Mouse (Mus musculus) small intestine, adult 2 months (tissue): ENCODE results near the gene Grik3. TPM values are rescaled to one million over a fixed set of nuclear protein-coding genes. Genes with fewer than 3 reads are reported as not detected.

ENCODE experiments used
- H3K27ac ChIP-seq: fragments of 200-500 bp; 2 replicates; pipeline ENCODE4 v1.5.1; 2012; ENCODE audit warnings: low read depth, low read length, control low read depth, inconsistent platforms; ENCODE audit not compliant: insufficient read depth
- H3K27me3 ChIP-seq: fragments of 200-500 bp; 2 replicates; pipeline ENCODE4 v1.6.1; 2012; ENCODE audit warnings: mild to moderate bottlenecking, moderate library complexity, low read length, inconsistent platforms; ENCODE audit not compliant: control insufficient read depth, insufficient read depth
- H3K36me3 ChIP-seq: fragments of 200-500 bp; 2 replicates; pipeline ENCODE4 v1.6.1; 2012; ENCODE audit warnings: mild to moderate bottlenecking, low read length, control low read depth, inconsistent platforms; ENCODE audit not compliant: control insufficient read depth, insufficient read depth
- H3K4me1 ChIP-seq: fragments of 200-500 bp; 2 replicates; pipeline ENCODE4 v1.6.1; 2012; ENCODE audit warnings: low read length, inconsistent platforms, mixed read lengths; ENCODE audit not compliant: control insufficient read depth, insufficient read depth, insufficient read length
- H3K4me3 ChIP-seq: fragments of 200-500 bp; 2 replicates; pipeline ENCODE4 v1.5.1; 2012; ENCODE audit warnings: low read depth, mild to moderate bottlenecking, control low read depth, inconsistent platforms, low read length, moderate library complexity
- CTCF ChIP-seq: fragments of 200-500 bp; IDR thresholded peaks from 2 replicates; pipeline ENCODE4 v1.5.1; 2012; ENCODE audit warnings: low read depth, mild to moderate bottlenecking, control low read depth, inconsistent platforms, low read length, moderate library complexity, mixed read lengths; ENCODE audit not compliant: insufficient replicate concordance, insufficient read length; ENCODE audit errors: extremely low read depth
- POLR2A ChIP-seq: fragments of 200-500 bp; IDR thresholded peaks from 2 replicates; pipeline ENCODE4 v1.6.1; 2012; ENCODE audit warnings: low read depth, mild to moderate bottlenecking, control low read depth, inconsistent platforms, low read length, moderate library complexity
- WGBS: fragments of 180-500 bp; shearing (Covaris S2); methylation state at CpG from one replicate; pipeline ENCODE4 v1.1.7; 2018; 5-methylcytosine and 5-hydroxymethylcytosine counted together
- polyA plus RNA-seq: library from polyadenylated mRNA; depleted of rRNA; stranded (reverse); fragments of >200 nt; gene quantifications from 2 replicates; pipeline ENCODE4 v1.2.3, GENCODE M21; 2012

The Grik3 gene
- polyA plus RNA-seq, 1 experiment: 0.18 TPM

GRCm38 (mm10) chr4:125565711-125566439, 75.4 kb downstream of the Grik3 start:
- no peaks in the 10 kb centered on the region for H3K4me1 ChIP-seq
- no peak overlapping the region for H3K4me3 ChIP-seq
- 46% methylated on average over 8 of the region's 8 CpGs for WGBS
- TF ChIP-seq CTCF (no peak), POLR2A (no peak)
- H3K27me3 ChIP-seq: no peaks in the 10 kb centered on the region
- H3K27ac ChIP-seq: no peak overlapping the region
- H3K36me3 ChIP-seq: no peaks in the 10 kb centered on the region

- Histone ChIP-seq H3K27ac (no peak overlapping the region), H3K27me3 (no peaks in the 10 kb centered on the region), H3K4me3 (no peak overlapping the region), H3K4me1 (no peaks in the 10 kb centered on the region), H3K36me3 (no peaks in the 10 kb centered on the region)
- WGBS: 82% methylated on average over 6 of the region's 6 CpGs
- TF ChIP-seq POLR2A (no peak), CTCF (no peak)
These were observed 77.7 kb downstream of the Grik3 start for GRCm38 (mm10) chr4:125568210-125568609.

GRCm38 (mm10) chr4:125571651-125572311, 81.3 kb downstream of the Grik3 start:
- Histone ChIP-seq H3K4me1 (no peaks in the 10 kb centered on the region), H3K27me3 (no peaks in the 10 kb centered on the region), H3K27ac (no peak overlapping the region), H3K4me3 (no peak overlapping the region), H3K36me3 (no peaks in the 10 kb centered on the region)
- 29% methylated on average over 12 of the region's 12 CpGs for WGBS
- TF ChIP-seq POLR2A (no peak), CTCF (no peak)

- H3K27me3 ChIP-seq: no peaks in the 10 kb centered on the region
- no peak overlapping the region for H3K27ac ChIP-seq
- no peaks in the 10 kb centered on the region for H3K36me3 ChIP-seq
- TF ChIP-seq CTCF: no peak
- no peak for TF ChIP-seq POLR2A
- WGBS: 9% methylated on average over 5 of the region's 5 CpGs
- H3K4me3 ChIP-seq: no peak overlapping the region
- no peaks in the 10 kb centered on the region for H3K4me1 ChIP-seq
These were observed 81.8 kb downstream of the Grik3 start for GRCm38 (mm10) chr4:125572312-125572663.

- Histone ChIP-seq H3K36me3 (no peaks in the 10 kb centered on the region), H3K27me3 (no peaks in the 10 kb centered on the region), H3K4me3 (no peak overlapping the region), H3K27ac (no peak overlapping the region), H3K4me1 (no peaks in the 10 kb centered on the region)
- no peak for TF ChIP-seq POLR2A
- 33% methylated on average over 5 of the region's 5 CpGs for WGBS
These were observed 82.5 kb downstream of the Grik3 start for GRCm38 (mm10) chr4:125573000-125573399.

- H3K4me3 ChIP-seq: no peak overlapping the region
- TF ChIP-seq CTCF (no peak), POLR2A (no peak)
- no peaks in the 10 kb centered on the region for H3K27me3 ChIP-seq
- H3K36me3 ChIP-seq: no peaks in the 10 kb centered on the region
- H3K27ac ChIP-seq: no peak overlapping the region
- H3K4me1 ChIP-seq: no peaks in the 10 kb centered on the region
- WGBS: 10% methylated on average over 11 of the region's 11 CpGs
These were observed 83.6 kb downstream of the Grik3 start for GRCm38 (mm10) chr4:125573951-125574675.

GRCm38 (mm10) chr4:125580336-125580735, 89.8 kb downstream of the Grik3 start:
- Histone ChIP-seq H3K4me1 (no peaks in the 10 kb centered on the region), H3K27me3 (no peaks in the 10 kb centered on the region), H3K36me3 (no peaks in the 10 kb centered on the region), H3K27ac (no peak overlapping the region), H3K4me3 (no peak overlapping the region)
- no peak for TF ChIP-seq CTCF
- TF ChIP-seq POLR2A: no peak
- WGBS: 44% methylated on average over 5 of the region's 5 CpGs
